Mouse (Mus musculus): ENCODE data around the gene Tigit.

Tigit gene

DNA sequence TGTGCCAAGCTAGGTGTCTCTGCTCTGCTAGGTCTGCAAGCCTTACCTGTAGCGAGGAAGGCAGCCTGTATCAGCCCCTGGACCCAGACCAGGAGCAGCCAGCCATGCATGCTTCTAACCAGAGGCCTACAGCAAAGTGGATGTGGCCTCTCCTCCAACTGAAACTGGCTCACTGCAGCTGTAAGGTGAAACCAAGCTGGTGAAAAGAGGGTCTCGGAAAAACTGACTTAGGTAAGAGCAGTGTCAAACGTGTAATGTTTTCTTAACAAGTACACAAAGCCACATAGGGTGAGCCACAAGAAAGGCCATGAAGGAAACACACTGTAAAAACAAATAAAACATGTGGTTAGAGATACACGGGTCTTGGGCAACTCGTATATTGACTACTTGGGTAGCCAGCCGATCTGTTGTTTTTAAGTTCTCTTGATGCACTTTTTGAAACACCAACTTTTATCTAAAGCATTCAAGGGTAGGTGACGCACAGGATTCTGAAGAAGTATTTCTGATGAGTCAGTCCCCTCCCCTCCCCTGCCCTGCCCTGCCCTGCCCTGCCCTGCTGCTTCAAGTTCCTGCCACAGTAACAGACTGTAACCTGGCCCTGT is at the start of gene Tigit:
TSS of gene Tigit (minus strand) at position 169 of the 602 bp plus-strand sequence.
- in situ Hi-C loops (cut with MboI, MseI), result loop anchor here (5.0 kb wide), 1 partner anchor 33 kb away; no protein-coding TSS in a partner anchor

DNA sequence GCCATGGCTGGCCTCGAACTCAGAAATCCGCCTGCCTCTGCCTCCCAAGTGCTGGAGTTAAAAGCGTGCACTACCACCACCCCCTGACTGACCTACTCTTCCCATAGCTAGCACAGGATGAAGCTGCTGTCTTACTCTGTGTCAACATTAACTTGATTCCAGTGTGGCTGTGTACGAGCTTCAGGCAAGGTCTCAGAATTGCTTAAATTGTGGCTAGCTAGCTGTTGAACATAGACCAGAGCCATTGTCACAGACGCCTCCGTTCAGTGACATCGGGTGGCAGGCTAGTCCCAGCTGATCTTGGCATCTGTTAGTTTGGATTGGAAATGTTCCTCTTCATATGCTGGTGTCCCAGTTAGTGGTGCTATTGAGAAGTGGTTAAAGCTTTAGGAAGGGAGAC is 47.4 kb upstream of the Tigit start:
- in situ Hi-C loops (cut with MboI, MseI), result no loop called here

DNA sequence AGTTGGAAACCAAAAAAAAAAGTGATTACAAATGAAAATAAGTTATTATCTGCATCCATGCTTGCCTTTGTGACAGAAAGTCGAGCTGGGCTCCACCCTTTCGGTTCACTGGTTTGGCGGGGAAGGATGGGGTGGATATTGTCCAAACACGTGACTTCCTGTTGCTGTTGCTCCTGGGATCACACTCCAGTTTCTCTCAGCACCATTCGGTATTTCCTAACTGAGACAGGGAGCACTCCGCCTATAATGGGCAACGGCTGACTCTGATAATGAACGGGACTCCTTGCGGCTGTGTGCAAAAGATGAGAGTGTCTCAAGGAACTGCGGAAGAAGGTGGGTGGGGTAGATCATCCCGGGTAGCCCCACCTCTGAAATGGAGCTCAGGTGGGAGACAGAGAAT is 46.7 kb upstream of the Tigit start:
- in situ Hi-C loops (cut with MboI, MseI), result no loop called here

DNA sequence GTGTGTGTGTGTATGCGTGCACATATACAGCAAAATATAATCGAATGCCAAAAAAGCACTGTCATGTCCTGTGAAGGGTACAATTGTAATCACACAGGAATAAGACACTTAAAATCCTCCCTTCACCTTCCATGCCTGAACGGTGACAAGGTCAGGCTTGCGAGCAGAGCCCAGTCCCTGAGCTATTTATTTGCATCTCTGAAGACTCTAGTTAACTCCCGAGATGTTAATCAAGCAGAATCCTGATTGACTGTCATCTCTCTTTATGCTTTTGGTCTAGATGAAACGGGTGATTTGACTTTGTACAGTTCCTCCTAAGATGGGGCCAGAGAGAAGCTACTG is 46.2 kb upstream of the Tigit start:
- in situ Hi-C loops (cut with MboI, MseI), result no loop called here

DNA sequence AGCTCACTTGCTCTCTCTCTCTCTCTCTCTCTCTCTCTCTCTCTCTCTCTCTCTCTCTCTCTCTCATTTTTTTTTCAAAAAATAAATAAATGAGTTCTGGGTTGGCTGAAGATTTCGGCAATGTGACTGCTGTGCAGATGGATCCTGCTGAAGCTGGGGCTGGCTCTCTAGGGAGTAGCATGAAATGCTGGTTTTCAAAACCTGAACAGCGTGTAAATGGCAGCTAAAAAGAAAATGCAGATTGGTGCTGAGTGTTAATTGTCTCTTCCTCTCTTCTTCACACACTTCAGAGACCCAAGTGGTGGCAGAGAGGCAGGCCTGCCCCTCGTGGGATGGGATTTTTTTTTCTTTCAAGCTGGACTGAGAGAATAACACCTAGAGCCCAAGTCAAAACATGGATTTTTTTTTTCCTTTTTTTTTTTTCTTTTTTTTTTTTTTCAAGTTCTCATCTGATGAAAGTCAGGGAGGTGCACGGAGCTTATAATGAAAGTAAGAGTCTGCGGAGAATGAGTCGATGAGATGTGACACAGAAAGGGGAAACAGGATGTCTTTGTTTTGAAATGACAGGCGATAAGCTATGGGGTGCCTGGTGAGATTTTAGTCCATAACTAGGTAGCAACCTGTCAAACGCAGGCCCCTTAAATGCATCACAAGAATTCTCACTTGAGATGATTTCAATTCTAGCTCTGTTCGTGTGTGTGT is 45.6 kb upstream of the Tigit start:
- in situ Hi-C loops (cut with MboI, MseI), result no loop called here

DNA sequence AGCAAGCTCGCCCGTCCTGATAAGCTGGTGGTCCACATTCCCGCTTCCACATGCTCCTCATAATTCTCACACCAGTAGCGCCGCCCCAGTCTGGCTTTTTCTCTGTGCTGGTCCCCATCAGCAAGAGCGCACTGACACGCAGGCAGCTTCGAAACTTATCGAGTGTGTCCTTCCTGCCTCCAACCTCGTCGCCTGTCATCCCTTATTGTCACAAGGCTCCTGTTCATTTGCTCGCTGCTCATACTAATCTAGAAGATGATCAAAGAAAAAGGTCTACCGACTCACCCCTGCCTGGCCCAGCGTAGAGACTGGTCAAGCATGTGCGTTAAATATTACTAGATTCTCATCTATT is 45.1 kb upstream of the Tigit start:
- in situ Hi-C loops (cut with MboI, MseI), result no loop called here

DNA sequence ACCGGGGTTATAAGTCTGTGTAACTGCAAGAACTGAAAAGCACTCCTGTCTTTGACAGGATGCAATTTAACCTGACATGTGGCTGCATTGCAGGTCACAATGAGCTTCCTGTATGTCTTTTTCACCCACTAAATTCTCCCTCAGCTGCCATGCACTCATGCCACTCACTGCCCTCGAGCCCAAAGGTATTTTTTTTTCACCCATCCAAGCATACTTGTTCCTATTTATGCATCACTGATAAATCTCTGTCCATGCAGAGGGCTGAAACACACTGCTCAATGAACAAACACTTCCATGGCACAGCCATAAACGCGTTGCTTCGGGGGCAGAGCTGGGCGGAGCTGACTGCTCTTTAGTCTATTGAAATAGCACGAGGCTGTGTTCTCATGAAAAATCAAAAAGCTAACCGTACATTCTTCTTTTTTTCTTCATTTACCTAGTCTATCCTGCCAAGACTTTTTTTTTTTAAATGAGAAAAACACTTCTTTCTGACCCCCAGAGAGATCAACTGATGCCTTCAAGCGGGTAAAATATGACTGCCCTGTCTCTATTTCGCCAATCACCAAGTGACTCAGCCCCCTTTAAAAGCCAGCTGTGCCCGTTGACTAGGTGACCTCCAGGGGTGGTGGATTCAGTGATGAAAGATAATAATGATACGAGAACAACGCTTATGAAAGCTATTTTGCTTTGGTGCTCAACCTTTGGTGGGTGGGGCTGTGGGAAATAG is 44.6 kb upstream of the Tigit start:
- in situ Hi-C loops (cut with MboI, MseI), result no loop called here

DNA sequence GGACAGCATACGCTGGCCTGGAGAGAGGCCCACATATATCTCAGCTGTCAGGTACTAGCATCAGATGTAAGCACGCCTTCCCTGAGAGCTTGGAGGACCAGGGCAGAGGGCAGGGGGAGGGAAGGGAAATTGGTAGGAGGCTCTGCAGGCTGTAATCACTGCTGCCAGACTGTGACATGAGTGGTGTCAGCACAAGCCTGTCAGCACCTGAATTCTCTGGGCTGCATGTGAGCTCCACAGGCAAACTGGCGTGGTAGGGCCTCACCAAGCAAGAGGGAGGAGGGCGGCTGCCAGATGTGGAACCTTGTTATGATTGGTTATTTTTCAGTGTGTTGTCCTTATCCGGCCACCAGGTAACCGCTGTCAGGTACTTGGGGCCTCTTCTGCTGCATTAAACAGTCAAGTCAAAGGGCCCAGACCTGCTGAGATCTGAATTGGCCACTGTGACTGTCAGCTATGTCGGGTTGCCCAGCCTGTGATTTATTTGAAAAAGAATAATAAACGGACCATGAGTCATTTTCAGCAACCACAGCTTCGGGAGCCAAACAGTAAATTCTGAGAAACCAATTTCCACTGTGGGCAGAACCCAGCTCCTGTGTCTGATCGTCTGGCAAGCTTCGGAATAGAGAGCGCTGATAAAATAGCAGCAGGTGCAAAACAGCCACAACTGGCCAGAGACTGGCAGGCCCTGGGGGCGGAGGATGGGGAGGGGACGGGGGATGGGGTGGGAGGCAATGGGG is 38.0 kb upstream of the Tigit start:
- in situ Hi-C loops (cut with MboI, MseI), result no loop called here

DNA sequence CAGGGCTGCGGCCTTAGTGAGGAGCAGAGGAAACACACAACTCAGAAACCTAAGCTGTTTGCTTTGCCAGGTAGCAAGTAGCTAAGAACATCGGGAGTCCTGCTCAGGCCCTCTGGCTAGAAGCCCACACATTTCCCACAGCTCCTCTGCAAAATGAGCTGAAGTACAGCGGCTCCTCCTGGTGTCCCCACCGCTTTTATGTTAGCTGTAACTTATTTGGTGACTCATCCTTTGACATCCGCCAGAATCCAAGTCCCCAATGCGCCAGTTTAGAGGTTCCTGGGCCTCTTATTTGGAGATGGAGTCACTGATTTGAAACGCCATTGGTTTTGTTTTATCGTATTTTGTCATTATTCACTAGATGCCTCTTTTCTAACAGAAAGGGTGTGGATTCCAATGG is 36.6 kb upstream of the Tigit start:
- in situ Hi-C loops (cut with MboI, MseI), result no loop called here

DNA sequence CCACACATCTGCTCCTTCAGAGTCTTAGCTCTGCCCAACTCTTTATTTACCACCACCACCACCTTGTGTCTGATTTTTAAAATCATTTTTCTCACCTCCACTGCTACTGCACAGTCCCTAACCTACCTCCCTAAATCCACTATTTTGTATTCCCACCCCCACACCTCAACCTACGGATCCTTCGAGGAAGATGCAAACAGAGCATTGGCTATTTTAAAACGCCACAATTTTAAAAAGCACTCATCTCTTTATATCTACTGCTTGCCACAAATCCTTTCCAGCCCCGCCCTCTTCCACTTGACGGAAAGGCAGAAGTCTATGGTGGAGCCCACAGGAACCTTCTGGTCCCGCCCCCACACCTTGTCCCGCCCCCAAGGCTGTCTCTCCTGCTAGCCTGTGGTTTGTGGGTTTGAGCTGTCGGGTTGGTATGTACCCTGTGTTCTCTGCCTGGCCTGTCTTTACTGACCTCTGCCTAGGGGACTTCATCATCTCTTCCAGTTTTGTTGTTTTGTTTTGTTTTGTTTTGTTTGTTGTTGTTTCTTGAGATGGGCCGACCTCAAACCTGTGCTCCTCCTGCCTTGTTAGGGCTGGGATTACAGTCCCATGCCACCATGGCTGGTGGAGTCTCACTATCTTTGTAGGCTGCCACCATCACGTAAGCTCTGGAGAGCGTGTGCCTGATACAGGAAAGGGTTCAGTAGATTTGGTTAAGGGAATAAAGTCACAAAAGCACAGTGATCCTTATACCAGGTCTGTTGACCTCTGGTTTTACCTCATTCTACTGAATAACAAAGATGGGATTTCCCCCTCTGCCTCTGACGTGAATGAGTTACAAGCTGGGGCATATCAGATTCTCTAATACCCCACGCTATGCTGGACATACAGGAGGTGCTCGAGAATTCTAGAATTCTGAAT is 35.0 kb upstream of the Tigit start:
- in situ Hi-C loops (cut with MboI, MseI), result loop anchor here (5.0 to 25.0 kb wide), 2 partner anchors 37 to 812 kb away; partner anchors contain the start of genes Tigit and Zbtb20

DNA sequence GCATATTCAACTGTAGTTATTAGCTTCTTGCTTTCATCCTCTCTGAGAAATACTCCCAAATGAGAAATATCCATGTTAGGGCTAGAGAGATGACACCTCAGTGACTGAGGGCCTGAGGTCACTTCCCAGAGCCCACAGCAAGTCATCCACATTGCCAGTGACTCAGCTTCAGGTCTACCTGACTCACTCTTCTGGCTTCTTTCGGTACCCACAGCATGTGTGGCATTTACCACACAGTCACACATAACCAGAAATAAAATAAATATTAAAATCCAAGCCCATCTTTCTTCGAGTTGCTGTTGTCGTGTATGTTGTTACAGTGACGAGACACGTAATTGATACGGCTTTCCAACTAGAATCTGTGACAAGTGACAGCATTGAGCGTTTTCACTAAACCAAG is 33.8 kb upstream of the Tigit start:
- in situ Hi-C loops (cut with MboI, MseI), result loop anchor here (5.0 to 25.0 kb wide), 2 partner anchors 35 to 810 kb away; partner anchors contain the start of genes Tigit and Zbtb20

DNA sequence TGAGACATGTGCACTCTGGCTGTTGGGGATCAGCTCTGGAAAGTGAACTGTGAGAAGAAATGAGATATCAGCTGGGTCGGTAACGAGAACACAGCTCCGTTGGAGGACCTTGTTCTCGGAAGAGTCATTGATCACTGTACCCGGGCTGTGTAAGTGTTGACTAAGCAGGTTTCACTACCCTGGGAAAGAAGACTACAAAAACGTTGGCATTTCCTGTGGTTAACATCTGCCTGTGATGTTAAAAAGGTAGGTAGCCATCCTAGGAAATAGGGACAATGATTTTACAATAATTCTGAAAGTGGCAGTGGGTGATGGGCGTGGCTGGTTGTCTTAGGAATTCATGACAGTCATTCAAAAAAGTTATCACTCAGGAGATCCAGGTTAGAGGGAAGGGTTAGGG is 31.9 kb upstream of the Tigit start:
- in situ Hi-C loops (cut with MboI, MseI), result loop anchor here (5.0 to 25.0 kb wide), 2 partner anchors 34 to 809 kb away; partner anchors contain the start of genes Tigit and Zbtb20

DNA sequence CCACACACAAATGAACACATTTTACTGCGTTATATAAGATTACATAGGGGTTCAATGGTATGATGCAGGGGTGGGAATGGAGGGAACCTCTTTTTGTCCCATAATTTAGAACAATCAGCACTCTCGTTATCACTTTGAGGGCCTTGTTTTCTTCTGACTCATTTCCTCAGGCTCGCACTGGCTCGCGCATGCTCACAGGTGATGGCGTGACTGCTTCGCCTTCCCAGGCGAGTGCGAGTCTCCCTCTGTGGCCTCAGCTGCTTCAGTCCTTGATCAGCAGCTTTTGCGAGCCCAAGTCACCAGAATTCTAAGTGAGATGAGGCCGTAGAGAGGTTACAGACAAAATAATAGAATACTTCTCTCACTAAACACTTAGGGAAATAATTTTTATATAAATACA is 30.2 kb upstream of the Tigit start:
- in situ Hi-C loops (cut with MboI, MseI), result loop anchor here (25.0 kb wide), 1 partner anchor 807 kb away; the partner anchor contains the start of gene Zbtb20

DNA sequence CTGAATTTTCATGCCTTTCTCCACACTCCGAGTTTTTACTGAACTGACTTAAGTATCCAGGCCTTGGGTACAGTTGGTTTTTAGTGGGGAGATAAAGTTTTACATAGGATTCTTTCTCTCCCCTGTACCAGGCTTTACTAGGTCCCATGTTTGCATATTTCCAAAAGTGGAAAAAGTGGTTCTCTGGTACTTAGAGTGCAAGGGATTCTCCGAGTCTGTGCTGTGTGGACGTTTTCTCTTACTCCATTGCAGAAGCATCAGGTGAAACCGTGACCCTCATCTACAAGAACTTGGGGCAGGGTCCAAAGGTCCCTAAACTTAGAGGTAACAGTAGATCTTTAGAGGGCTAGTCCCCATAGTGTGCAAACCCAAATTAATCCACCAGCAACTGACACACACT is 28.7 kb upstream of the Tigit start:
- in situ Hi-C loops (cut with MboI, MseI), result loop anchor here (25.0 kb wide), 1 partner anchor 805 kb away; the partner anchor contains the start of gene Zbtb20

DNA sequence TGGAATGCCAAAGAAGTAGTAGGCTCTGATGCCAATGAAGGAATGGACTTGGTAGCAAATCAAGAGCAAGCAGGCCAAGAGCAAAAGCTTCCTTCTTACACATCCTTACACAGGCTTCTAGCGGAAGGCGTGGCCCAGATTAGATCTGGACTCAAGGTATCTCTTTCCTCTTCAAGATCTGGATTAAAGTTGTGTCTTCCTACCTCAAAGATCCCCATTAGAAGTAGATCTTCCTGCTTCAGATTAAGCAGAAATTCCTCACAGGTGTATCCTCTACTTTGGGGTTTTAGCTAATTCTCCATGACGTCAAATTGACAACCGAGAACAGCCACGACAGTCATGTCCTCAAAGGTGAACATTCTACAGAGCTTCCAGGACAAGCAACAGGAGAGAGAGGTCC is 27.8 kb upstream of the Tigit start:
- in situ Hi-C loops (cut with MboI, MseI), result loop anchor here (25.0 kb wide), 1 partner anchor 804 kb away; the partner anchor contains the start of gene Zbtb20

DNA sequence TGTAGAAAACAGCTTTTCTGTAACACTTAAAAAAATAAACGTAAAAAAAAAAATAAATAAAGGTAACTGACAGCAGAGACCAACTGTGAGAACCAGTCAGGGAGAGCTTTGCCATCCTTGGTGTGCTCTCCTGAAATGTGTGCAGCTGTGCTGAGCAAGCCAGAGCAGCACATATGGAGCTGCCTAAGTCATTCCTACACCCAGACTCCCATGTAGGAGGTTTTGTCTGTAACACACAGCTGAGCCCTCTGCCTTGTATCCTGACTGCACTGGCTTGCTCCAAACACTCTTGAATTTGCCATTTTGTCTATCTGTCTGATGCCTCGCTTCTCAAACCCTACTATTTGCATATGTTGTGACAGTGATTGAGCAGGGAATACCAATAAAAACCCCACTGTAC is 27.0 kb upstream of the Tigit start:
- in situ Hi-C loops (cut with MboI, MseI), result loop anchor here (25.0 kb wide), 1 partner anchor 804 kb away; the partner anchor contains the start of gene Zbtb20

DNA sequence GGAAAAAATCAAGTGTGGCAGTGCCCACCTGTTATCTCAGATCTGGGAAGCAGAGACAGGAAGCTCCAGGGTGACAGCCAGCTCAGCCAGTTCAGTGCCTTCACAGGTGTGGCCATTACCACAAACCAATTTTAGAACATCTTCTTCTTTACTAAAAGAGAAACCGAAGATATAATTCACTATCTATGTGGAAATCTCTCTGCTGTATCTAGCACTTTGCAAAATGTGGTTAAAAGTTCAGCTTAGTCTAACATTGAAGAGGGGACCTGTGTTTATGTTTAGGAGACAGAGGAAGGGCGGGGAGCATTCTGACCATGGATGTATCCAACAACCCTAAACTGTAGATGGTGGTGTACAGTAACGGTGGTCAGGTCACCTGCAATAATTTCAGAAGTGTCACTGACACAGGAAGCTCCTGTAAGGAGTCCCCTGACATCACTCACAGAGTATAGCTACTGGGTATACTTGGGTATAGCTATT is 26.3 kb upstream of the Tigit start:
- in situ Hi-C loops (cut with MboI, MseI), result loop anchor here (25.0 kb wide), 1 partner anchor 803 kb away; the partner anchor contains the start of gene Zbtb20

DNA sequence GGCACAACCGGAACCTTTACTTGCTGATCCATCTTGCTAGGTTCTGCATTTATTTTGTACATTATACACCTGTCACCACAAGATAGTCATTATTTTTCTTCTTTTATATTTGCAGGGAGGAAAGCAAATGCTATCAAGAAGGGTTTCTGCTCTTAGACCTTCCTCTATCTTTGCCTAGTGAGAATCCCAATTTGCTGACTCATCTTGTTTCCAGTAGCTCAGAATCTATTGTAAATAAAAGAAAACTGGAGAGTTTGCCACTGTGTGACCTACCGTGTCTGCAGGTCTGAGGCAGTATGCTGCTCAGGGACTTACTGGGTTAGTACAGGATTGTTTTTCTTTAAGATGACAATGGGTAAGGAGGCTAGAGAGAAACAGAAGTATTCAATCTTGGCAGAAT is 24.0 kb upstream of the Tigit start:
- in situ Hi-C loops (cut with MboI, MseI), result loop anchor here (25.0 kb wide), 1 partner anchor 801 kb away; the partner anchor contains the start of gene Zbtb20

DNA sequence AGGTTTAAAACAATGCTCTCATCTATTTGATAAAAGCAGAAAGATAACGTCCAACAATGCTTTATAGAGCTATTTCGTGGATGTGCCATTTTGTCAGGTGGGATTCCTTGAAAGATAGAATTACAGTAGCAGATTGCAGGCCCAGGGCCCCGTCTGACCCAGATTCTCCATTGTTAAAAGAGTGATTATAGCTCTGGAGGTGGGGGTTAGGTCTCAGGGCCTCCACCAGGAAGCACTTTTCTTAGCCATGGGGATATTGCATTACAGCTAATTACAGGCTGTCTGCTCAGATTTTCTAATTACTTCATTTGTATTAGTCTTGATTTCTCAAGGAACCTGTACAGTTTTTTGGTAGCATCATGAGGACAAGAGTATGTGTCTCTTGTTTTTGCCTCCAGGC is 10.5 kb upstream of the Tigit start:
- in situ Hi-C loops (cut with MboI, MseI), result no loop called here

DNA sequence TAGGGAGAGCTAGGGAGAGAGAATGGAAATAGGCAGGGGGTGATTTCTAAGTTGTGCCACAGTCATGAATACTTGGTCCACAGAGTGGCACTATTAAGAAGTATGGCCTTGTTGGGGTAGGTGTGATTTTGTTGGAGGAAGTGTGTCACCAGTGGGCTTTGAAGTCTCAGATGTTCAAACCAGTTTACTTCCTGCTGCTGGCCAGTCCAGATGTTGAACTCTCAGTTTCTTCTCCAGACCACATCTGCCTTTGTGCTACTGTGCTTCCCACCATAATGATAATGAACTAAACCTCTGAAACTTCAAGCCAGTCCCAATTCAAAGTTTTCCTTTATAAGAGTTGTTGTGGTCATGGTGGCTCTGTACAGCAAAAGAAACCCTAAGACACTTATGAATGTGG is 8.8 kb upstream of the Tigit start:
- in situ Hi-C loops (cut with MboI, MseI), result no loop called here
